Mouse (Mus musculus) Muller cell, postnatal 12 days (primary cell): ENCODE measurements around the gene Slc34a2.

ENCODE experiments used
- DNase-seq: peaks from one replicate; pipeline ENCODE4 v3.0.0-alpha.2; 2015; ENCODE audit errors: inconsistent ontology term

The Slc34a2 gene

DNA sequence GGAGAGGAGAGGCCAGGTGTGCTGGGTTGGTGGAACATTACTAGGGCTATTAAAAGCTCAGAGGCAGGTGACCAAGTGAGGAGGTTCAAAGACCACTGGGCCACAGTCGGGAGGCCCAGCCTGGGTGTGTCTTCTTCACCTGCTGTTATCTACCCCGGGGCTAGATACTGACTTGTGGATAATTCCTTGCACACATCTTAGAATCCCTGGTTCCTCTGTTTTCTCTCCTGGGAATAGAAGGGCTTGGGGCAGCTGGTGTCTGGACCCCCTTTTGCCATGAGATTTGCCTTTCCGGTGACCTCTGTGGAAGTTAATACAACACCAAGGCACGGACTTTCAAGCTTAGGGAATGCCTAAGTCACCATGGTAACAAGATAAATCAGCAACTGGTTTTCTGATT, 72.3 kb downstream of the Slc34a2 start:
- no peak for DNase-seq

GRCm38 (mm10) chr5:53111036-53111435, 73.2 kb downstream of the Slc34a2 start:
- DNase-seq: no peak

- DNase-seq: no peak
Observed at GRCm38 (mm10) chr5:53112942-53113341, 75.1 kb downstream of the Slc34a2 start.

GRCm38 (mm10) chr5:53114616-53115267, 76.9 kb downstream of the Slc34a2 start:
- no peak for DNase-seq

DNA sequence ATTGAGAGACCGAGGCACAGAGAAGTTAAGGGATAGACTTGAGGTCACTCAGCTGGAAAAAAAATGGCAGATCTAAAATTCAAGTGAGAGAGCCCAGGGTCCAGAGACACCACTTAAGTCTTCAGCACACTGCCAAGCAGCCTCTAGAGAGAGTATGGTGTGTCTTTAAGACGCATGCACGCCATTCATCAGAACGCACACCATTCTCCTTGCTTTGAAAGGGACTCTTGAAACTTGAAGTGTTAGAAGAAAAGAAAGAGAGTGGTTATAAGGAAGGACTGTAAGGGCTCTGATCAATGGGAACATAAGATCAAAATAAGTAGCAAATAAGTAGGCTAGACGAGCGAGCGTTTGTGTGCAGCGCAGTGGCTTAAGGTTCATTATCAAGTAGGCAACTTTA, 80.3 kb downstream of the Slc34a2 start:
- DNase-seq: no peak

- peak; percentile 69 for DNase-seq
Observed at GRCm38 (mm10) chr5:53119689-53120088, 81.8 kb downstream of the Slc34a2 start.
